Mouse (Mus musculus): ENCODE measurements around the gene Ids.
"Not testable (repeated sequence)": the region's sequence is repeated elsewhere in the genome, so short reads cannot be mapped to it uniquely, and the experiment has no call there.

DNA sequence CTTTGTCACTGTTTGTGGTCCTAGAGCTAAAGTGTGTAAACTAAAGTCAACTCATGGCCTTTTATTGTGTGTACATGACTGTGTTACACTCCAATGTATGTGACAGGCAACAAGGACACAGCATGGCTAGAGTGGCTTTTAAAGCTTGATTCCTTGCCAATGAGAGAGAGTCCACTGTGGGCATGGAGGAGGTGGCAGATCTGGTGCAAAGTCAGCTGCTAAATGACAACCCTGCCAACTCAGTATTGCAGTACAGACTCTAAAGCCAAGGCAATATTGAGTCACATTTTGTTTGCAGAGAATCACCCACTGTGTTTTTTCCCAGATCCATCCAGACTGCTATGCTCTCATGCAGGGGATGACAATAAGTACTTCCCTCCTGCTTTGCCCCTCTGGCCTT, 27.8 kb upstream of the Ids start:
- not testable (repeated sequence) for TF ChIP-seq CTCF, EP300 (IDR thresholded peaks at IDR 0.05; ENCODE audit: low read depth)

Data from heart, postnatal 0 days (tissue).